Mouse (Mus musculus) testis, adult 2 months (tissue): Measurements from ENCODE around the gene Aldh1l1. TPM values are rescaled to one million over a fixed set of nuclear protein-coding genes. Genes with fewer than 3 reads are reported as not detected.

Experiments used
- H3K27ac ChIP-seq: fragments of 200-500 bp; 2 replicates; pipeline ENCODE4 v1.5.1; 2012; ENCODE audit warnings: low read depth, low read length; ENCODE audit not compliant: control insufficient read depth, insufficient read depth
- H3K27me3 ChIP-seq: fragments of 200-500 bp; 2 replicates; pipeline ENCODE4 v1.6.1; 2012; ENCODE audit warnings: mild to moderate bottlenecking, low read length, moderate library complexity; ENCODE audit not compliant: control insufficient read depth, insufficient read depth
- H3K36me3 ChIP-seq: fragments of 200-500 bp; 2 replicates; pipeline ENCODE4 v1.6.1; 2012; ENCODE audit warnings: mild to moderate bottlenecking, low read length; ENCODE audit not compliant: control insufficient read depth, insufficient read depth
- H3K4me1 ChIP-seq: fragments of 200-500 bp; 2 replicates; pipeline ENCODE4 v1.6.1; 2012; ENCODE audit warnings: low read length; ENCODE audit not compliant: control insufficient read depth, insufficient read depth
- H3K4me3 ChIP-seq: fragments of 200-500 bp; 2 replicates; pipeline ENCODE4 v1.5.1; 2012; ENCODE audit warnings: low read depth, mild to moderate bottlenecking, low read length, moderate library complexity, mixed read lengths; ENCODE audit not compliant: control insufficient read depth
- CTCF ChIP-seq: fragments of 200-500 bp; IDR thresholded peaks from 2 replicates; pipeline ENCODE4 v1.5.1; 2012; ENCODE audit warnings: low read depth, mild to moderate bottlenecking, inconsistent platforms, low read length, moderate library complexity; ENCODE audit not compliant: control insufficient read depth, insufficient read depth, insufficient replicate concordance
- POLR2A ChIP-seq: fragments of 200-500 bp; IDR thresholded peaks from 2 replicates; pipeline ENCODE4 v1.6.1; 2012; ENCODE audit warnings: low read depth, mild to moderate bottlenecking, inconsistent platforms, low read length, moderate library complexity; ENCODE audit not compliant: control insufficient read depth
- polyA plus RNA-seq: library from polyadenylated mRNA; depleted of rRNA; stranded (reverse); fragments of >200 nt; gene quantifications from 2 replicates; pipeline ENCODE4 v1.2.3, GENCODE M21; 2012

Aldh1l1 gene
- polyA plus RNA-seq, 1 experiment, result 9.6 TPM

GRCm38 (mm10) chr6:90519375-90519774, 33.1 kb downstream of the Aldh1l1 start:
- H3K4me3 ChIP-seq, result no peak overlapping the region
- no peaks in the 10 kb centered on the region for H3K4me1 ChIP-seq
- no peak overlapping the region for H3K27ac ChIP-seq
- no peaks in the 10 kb centered on the region for H3K36me3 ChIP-seq
- TF ChIP-seq POLR2A, result no peak
- no peak for TF ChIP-seq CTCF
- H3K27me3 ChIP-seq, result no peaks in the 10 kb centered on the region

GRCm38 (mm10) chr6:90526406-90526805, 40.2 kb downstream of the Aldh1l1 start:
- TF ChIP-seq POLR2A (no peak), CTCF (no peak)
- no peak overlapping the region for H3K4me3 ChIP-seq
- H3K27ac ChIP-seq, result no peak overlapping the region

GRCm38 (mm10) chr6:90529461-90530046, 43.3 kb downstream of the Aldh1l1 start:
- TF ChIP-seq CTCF (no peak), POLR2A (no peak)

More at GRCm38 (mm10) chr6:90526406-90526805, 40.2 kb downstream of the Aldh1l1 start:
- no peaks in the 10 kb centered on the region for H3K27me3 ChIP-seq
- no peaks in the 10 kb centered on the region for H3K36me3 ChIP-seq
- no peaks in the 10 kb centered on the region for H3K4me1 ChIP-seq

GRCm38 (mm10) chr6:90532575-90533190, 46.5 kb downstream of the Aldh1l1 start:
- H3K27ac ChIP-seq, result no peak overlapping the region
- no peak overlapping the region for H3K4me3 ChIP-seq
- H3K27me3 ChIP-seq, result no peaks in the 10 kb centered on the region
- TF ChIP-seq POLR2A (no peak), CTCF (no peak)
- H3K4me1 ChIP-seq, result no peaks in the 10 kb centered on the region
- H3K36me3 ChIP-seq, result no peaks in the 10 kb centered on the region

More at GRCm38 (mm10) chr6:90529461-90530046, 43.3 kb downstream of the Aldh1l1 start:
- no peak overlapping the region for H3K4me3 ChIP-seq
- H3K4me1 ChIP-seq, result no peaks in the 10 kb centered on the region
- no peak overlapping the region for H3K27ac ChIP-seq
- no peaks in the 10 kb centered on the region for H3K27me3 ChIP-seq
- H3K36me3 ChIP-seq, result no peaks in the 10 kb centered on the region

GRCm38 (mm10) chr6:90533505-90533904, 47.3 kb downstream of the Aldh1l1 start:
- no peaks in the 10 kb centered on the region for H3K4me1 ChIP-seq

GRCm38 (mm10) chr6:90534701-90535475, 48.7 kb downstream of the Aldh1l1 start:
- no peaks in the 10 kb centered on the region for H3K36me3 ChIP-seq
- no peaks in the 10 kb centered on the region for H3K4me1 ChIP-seq
- no peak overlapping the region for H3K27ac ChIP-seq
- no peaks in the 10 kb centered on the region for H3K27me3 ChIP-seq
- no peak overlapping the region for H3K4me3 ChIP-seq
- no peak for TF ChIP-seq POLR2A
- TF ChIP-seq CTCF, result no peak

More at GRCm38 (mm10) chr6:90533505-90533904, 47.3 kb downstream of the Aldh1l1 start:
- TF ChIP-seq CTCF (no peak), POLR2A (no peak)
- Histone ChIP-seq H3K4me3 (no peak overlapping the region), H3K27ac (no peak overlapping the region), H3K36me3 (no peaks in the 10 kb centered on the region), H3K27me3 (no peaks in the 10 kb centered on the region)

- Histone ChIP-seq H3K27ac (no peak overlapping the region), H3K36me3 (no peaks in the 10 kb centered on the region), H3K27me3 (no peaks in the 10 kb centered on the region), H3K4me1 (no peaks in the 10 kb centered on the region), H3K4me3 (no peak overlapping the region)
- TF ChIP-seq POLR2A, result no peak
- no peak for TF ChIP-seq CTCF
These were observed 50.6 kb downstream of the Aldh1l1 start for GRCm38 (mm10) chr6:90536824-90537223.
